Mouse (Mus musculus) C2C12 (cell line): Measurements from ENCODE around the gene Fbxo41.

Experiments used
- CTCF ChIP-seq: IDR thresholded peaks from one replicate; pipeline ENCODE4 v1.5.1; 2011; ENCODE audit not compliant: control insufficient read depth, insufficient read depth, insufficient read length
- MAX ChIP-seq: IDR thresholded peaks from one replicate; pipeline ENCODE4 v1.6.1; 2011; ENCODE audit warnings: mild to moderate bottlenecking, control low read depth
- MYOD1 ChIP-seq: IDR thresholded peaks from one replicate; pipeline ENCODE4 v1.6.1; 2011; ENCODE audit warnings: low read depth; ENCODE audit not compliant: control insufficient read depth, insufficient read length
- MYOG ChIP-seq: IDR thresholded peaks from one replicate; pipeline ENCODE4 v1.6.1; 2011; ENCODE audit not compliant: control insufficient read depth, insufficient read length; ENCODE audit errors: extremely low read depth
- USF1 ChIP-seq: IDR thresholded peaks from one replicate; pipeline ENCODE4 v1.6.1; 2011; ENCODE audit warnings: low read depth, mild to moderate bottlenecking, control low read depth, moderate library complexity

DNA sequence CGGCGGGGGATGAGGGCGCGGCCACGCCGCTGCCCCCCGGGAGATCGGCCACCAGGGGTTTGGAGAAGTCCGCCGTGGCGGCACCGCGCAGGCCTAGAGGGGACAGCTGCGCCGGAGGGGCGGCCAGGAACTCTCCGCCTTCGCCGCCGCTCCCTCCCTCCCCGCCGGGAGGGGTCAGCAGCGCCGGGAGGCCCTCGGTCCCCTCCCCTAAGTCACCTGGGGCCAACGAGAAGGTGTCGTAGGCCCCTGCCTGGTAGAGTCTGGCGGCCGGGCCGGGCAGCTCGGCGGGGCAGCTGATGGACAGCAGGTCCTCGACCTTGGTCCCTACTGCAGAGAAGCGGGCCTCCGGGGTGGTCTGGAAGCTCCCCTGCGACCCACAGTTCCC lies 9.3 kb upstream of the Fbxo41 start:
- TF ChIP-seq CTCF (no peak), MAX (no peak), USF1 (no peak), MYOG (no peak), MYOD1 (no peak)
